Mouse (Mus musculus) spleen, postnatal 10 days (tissue): ENCODE measurements around the gene Luzp2.
"Not testable (repeated sequence)": the region's sequence is repeated elsewhere in the genome, so short reads cannot be mapped to it uniquely, and the experiment has no call there.

Experiments used
- DNase-seq, 2 experiments: peaks; one replicate each; pipeline ENCODE4 v3.0.0; 2021 to 2022; ENCODE audit warnings: low spot score in 2 of 2

Gene Luzp2

DNA sequence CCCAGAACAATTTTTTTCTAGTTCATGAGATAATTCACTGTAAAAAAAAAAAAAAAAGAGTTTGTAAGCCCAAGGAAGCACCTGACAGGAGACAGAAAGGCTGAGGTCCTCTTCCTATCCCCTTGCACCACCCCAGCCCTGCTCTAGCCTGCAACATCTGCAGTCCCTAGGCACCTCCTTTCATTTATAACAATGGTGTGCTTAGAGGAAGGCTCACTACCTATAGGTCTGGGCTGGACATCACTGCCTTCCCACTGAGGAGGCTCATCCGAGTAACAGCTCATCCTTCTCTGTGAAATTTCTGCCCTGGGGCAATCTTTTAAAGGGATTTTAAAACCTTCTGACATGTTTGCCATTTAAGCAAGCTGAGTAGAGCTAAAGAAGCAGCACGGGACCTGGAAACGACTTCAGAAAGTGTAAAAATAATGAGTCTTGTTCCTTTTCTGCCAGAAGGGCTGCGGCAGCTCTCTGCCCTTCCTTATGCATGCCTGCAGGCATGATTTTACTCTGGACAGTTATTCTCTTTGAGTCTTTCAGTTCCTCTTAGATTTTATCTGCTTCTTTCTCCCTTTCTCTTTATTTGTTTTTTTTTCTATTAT is 174.0 kb downstream of the Luzp2 start:
- no peak for DNase-seq

DNA sequence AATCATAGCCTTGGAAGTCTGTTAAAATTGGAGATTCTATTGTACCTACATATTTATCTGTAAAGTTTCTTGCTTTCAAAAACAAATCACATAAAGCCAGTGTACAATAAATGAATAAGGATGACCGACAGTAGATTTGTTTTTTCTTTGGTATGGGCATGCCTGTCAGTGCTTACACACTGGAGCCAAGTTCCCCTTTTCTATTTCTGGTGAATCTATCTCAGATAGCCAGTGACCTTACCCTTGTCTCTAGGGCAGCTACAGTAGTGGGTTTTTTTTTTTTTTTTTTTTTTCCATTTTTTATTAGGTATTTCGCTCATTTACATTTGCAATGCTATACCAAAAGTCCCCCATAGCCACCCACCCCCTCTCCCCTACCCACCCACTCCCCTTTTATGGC is 298.6 kb downstream of the Luzp2 start:
- DNase-seq, result not testable (repeated sequence)

- no peak for DNase-seq
These were observed 353.6 kb downstream of the Luzp2 start for GRCm38 (mm10) chr7:55188927-55189326.

- no peak for DNase-seq
These were observed 354.2 kb downstream of the Luzp2 start for GRCm38 (mm10) chr7:55189496-55189895.

- no peak for DNase-seq
These were observed 355.4 kb downstream of the Luzp2 start for GRCm38 (mm10) chr7:55190655-55191054.

DNA sequence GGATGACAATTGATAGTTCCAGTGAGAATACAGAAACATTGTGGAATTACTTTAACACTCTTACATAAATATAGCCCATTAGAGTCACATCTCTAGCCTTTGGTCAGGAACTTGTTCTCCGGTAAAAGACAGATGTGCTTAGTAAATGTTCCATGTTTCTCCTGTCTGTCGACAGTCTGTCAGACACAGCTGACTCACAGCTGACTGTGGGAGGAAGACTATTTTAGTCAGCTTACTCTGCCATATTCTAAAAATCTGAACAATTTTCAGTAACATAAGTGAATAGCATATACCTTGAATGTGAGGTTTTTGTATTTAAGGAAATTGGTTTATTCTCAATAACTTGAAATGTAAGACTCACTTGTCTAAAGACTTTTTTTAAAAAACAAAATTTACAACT is 363.5 kb downstream of the Luzp2 start:
- DNase-seq, result no peak

DNA sequence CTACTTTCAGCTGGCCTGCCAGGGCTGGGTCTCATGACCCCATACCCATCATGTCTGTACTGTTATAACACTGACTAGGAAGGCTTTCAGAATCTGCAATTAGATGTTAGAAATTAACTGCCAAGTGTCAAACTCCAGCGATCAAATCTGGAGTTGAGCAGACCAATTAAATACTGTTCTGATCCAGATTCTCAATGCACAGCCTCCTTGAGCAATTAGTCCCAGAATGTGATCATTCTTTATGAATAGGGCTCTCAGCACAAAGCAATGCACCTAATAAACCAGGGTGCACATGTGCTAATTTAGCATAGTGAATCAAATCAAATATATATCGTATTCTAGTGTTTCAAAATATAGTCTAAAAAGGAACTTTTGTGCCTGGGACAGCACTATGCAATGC is 387.7 kb downstream of the Luzp2 start:
- DNase-seq, result no peak

GRCm38 (mm10) chr7:55229407-55229806 is 394.1 kb downstream of the Luzp2 start:
- no peak for DNase-seq
